Mouse (Mus musculus) left cerebral cortex, adult 6 months (tissue): ENCODE results near the gene Egf. TPM values are rescaled to one million over a fixed set of nuclear protein-coding genes. Genes with fewer than 3 reads are reported as not detected.

Experiments
- long read RNA-seq, 2 experiments: library from polyadenylated mRNA; unstranded; transcript quantifications; one replicate each; pipeline ENCODE4 v2.0.0; 2019 to 2020
- polyA plus RNA-seq: library from polyadenylated mRNA; unstranded; fragments of <200 nt; fragmentation: Nextera tagmentation; gene quantifications from 2 replicates; pipeline ENCODE4 v1.2.3, GENCODE M21; 2021

Egf gene
- polyA plus RNA-seq: 0.32 and 0.43 TPM in 2 replicates
- long read RNA-seq, experiment 1: 0 reads
- long read RNA-seq, experiment 2, partial matches to known transcripts: 0 of 1 reads
- long read RNA-seq, experiment 2, other reads (novel, unspliced or antisense): 1 of 1 reads

GRCm38 (mm10) chr3:129754650-129755604 is at the start of gene Egf:
TSS of gene Egf (minus strand) at chr3:129755316.

DNA sequence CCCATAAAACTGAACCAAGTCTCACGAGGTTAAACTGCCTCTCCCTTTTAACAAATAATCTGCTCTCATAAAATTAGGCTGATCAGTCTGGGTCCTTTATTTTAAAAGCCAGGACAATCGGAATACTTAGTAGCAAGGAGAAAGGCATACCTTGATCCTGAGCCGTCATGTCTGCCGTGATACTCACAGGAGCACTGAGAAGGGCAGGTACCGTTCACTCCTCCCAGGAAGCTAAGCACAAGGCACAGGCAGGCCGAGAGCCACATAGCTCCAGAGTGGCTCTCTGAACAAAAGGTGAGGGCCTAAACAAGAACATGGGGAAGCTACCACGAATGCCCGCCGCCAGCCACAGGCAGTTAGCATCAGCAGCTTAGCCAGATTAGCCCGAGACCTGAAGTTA is 48.6 kb upstream of the Egf start, which contains the start of gene Lrit3:
Lrit3 (minus strand) TSS at position 266 of the 400 bp plus-strand sequence.

Other genes with a start within 250 kb of the Egf start
- gene Elovl6, start 223.0 kb downstream of the Egf start, polyA plus RNA-seq: 8.5 and 8.9 TPM in 2 replicates
- not detected in 2 replicates for gene Lrit3, start 48.7 kb upstream of the Egf start, polyA plus RNA-seq
- not detected in 2 replicates for gene Rrh, start 67.3 kb upstream of the Egf start, polyA plus RNA-seq
- 6.9 and 15.4 TPM in 2 replicates for gene Gar1, start 76.1 kb upstream of the Egf start, polyA plus RNA-seq
- gene Cfi, start 80.6 kb upstream of the Egf start, polyA plus RNA-seq: not detected in 2 replicates
- 10.7 and 43.3 TPM in 2 replicates for gene Pla2g12a, start 123.3 kb upstream of the Egf start, polyA plus RNA-seq
- gene Casp6, start 146.1 kb upstream of the Egf start, polyA plus RNA-seq: 6.3 and 7.0 TPM in 2 replicates
- gene Mcub, start 214.9 kb upstream of the Egf start, polyA plus RNA-seq: 3.7 and 4.3 TPM in 2 replicates